Mouse (Mus musculus): ENCODE results near the gene Iqcf3.

DNA sequence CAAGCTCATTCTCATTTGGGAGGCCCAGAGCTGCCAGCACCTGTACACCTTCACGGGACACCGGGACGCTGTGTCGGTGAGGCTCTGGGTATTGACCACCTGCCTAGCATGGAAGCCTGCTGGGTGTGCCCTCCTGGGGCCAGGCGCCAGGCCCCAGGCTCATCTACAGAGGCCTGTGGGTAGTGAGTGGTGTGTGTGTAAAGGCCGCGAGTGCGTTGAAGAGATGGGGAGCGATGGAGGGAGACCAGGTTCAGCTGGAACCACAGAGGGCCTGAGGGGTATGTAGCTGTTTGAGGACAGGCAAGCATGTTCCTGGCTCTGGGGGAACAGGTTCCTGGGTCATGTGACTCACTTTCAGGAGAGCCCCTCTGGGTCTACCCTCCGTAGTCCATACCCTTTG lies 78.3 kb downstream of the Iqcf3 start:
- TF ChIP-seq GATA1 (IDR thresholded peaks at IDR 0.05; ENCODE audit: low read length) (no peak), TAL1 (IDR thresholded peaks at IDR 0.05; ENCODE audit: low read length) (no peak)
